Mouse (Mus musculus): ENCODE measurements around the gene Slco6d1. TPM values are rescaled to one million over a fixed set of nuclear protein-coding genes. Genes with fewer than 3 reads are reported as not detected.

Slco6d1 gene
- polyA plus RNA-seq (2014; fragmentation: Illumina TruSeq; extraction: RNeasy Lipid Tissue Mini Kit (QIAGEN cat#74804)), result not detected

GRCm38 (mm10) chr1:98420824-98421223 lies at the start of gene Slco6d1:
TSS of gene Slco6d1 (plus strand) at chr1:98421124.

Measured in ovary, adult 10 weeks (tissue).